Mouse (Mus musculus): ENCODE data around the gene Krt16. TPM values are rescaled to one million over a fixed set of nuclear protein-coding genes. Genes with fewer than 3 reads are reported as not detected.

Krt16 gene
- total and polyA plus RNA-seq, 2 experiments from 2014 or later, result not detected

DNA sequence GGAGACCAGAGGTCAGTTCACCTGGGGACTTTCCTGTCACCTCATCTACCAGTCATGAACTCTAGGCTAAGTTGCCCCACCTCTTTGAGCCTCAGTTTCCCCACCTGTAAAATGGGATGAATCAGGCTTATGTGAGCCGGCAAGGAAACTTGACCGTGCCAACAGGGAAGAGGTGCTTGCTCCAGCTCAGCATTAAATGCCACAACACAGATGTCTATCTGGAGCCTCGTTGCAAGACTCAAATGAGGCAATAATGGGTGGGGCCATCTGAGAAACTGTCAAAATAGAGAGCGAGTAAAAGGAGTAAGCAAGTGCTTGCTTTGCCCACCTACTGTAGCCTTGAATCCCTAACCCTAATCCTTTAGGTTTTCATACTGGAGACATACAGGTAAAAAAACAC lies 29.4 kb downstream of the Krt16 start:
- no peaks in the 10 kb centered on the region for H3K9me3 ChIP-seq (ENCODE audit: low read length)
- DNase-seq (ENCODE audit: low spot score) (no peak), ATAC-seq (no peak)
- TF ChIP-seq CTCF (IDR thresholded peaks at IDR 0.05; ENCODE audit: low read depth), result no peak
- no peak overlapping the region for H3K27ac ChIP-seq
- H3K4me1 ChIP-seq (ENCODE audit: insufficient read depth, low read length), result no peaks in the 10 kb centered on the region
- no peaks in the 10 kb centered on the region for H3K36me3 ChIP-seq (ENCODE audit: insufficient read depth, low read length)
- H3K9ac ChIP-seq (replicated peaks; ENCODE audit: low read length), result no peak overlapping the region
- no peak overlapping the region for H3K4me2 ChIP-seq (ENCODE audit: low read depth, low read length)
- no peaks in the 10 kb centered on the region for H3K27me3 ChIP-seq (ENCODE audit: insufficient read depth, low read length)
- 83% methylated on average over 4 of the region's 4 CpGs for WGBS
- H3K4me3 ChIP-seq (ENCODE audit: low read length), result no peak overlapping the region

DNA sequence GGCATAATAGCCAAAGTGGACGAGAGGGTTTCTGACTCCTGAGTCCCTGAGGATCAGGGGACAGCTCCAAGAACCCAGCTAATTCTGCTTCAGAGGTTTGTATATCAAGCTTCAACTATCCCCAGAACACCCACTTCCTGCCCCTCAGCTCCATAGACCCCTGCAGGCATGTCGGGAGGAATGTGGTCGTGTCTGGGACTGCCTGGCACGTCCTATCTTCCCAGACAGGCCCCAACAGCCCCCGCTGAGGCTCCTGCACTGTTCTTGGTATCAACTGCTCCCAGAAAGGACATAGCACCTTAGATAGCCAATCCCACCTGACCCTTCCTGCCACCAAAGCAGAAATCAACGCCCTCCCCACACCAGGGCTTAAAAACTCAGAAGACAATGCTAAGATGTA lies 40.2 kb downstream of the Krt16 start:
- no peak overlapping the region for H3K27ac ChIP-seq
- H3K36me3 ChIP-seq (ENCODE audit: insufficient read depth, low read length), result no peaks in the 10 kb centered on the region
- H3K27me3 ChIP-seq (ENCODE audit: insufficient read depth, low read length), result no peaks in the 10 kb centered on the region
- no peak for TF ChIP-seq CTCF (IDR thresholded peaks at IDR 0.05; ENCODE audit: low read depth)
- no peak overlapping the region for H3K9ac ChIP-seq (replicated peaks; ENCODE audit: low read length)
- no peaks in the 10 kb centered on the region for H3K4me1 ChIP-seq (ENCODE audit: insufficient read depth, low read length)
- no peak overlapping the region for H3K4me3 ChIP-seq (ENCODE audit: low read length)
- WGBS, result 61% methylated on average over 6 of the region's 6 CpGs
- ATAC-seq (no peak), DNase-seq (ENCODE audit: low spot score) (no peak)
- no peaks in the 10 kb centered on the region for H3K9me3 ChIP-seq (ENCODE audit: low read length)
- H3K4me2 ChIP-seq (ENCODE audit: low read depth, low read length), result no peak overlapping the region

GRCm38 (mm10) chr11:100207498-100207897 lies 41.2 kb downstream of the Krt16 start, which contains the start of gene Krt14:
Krt14 (minus strand) TSS chr11:100207548.
- no peak for TF ChIP-seq CTCF (IDR thresholded peaks at IDR 0.05; ENCODE audit: low read depth)
- H3K36me3 ChIP-seq (ENCODE audit: insufficient read depth, low read length), result no peaks in the 10 kb centered on the region
- H3K9ac ChIP-seq (replicated peaks; ENCODE audit: low read length), result no peak within 1 kb of the TSS
- WGBS, result 92% methylated on average over 8 of the region's 8 CpGs
- ATAC-seq (no peak), DNase-seq (ENCODE audit: low spot score) (no peak)
- H3K9me3 ChIP-seq (ENCODE audit: low read length), result no peaks in the 10 kb centered on the region
- H3K4me3 ChIP-seq (ENCODE audit: low read length), result no peak within 1 kb of the TSS
- H3K4me1 ChIP-seq (ENCODE audit: insufficient read depth, low read length), result no peaks in the 10 kb centered on the region
- H3K27ac ChIP-seq, result no peak within 1 kb of the TSS
- H3K4me2 ChIP-seq (ENCODE audit: low read depth, low read length), result no peak within 1 kb of the TSS
- H3K27me3 ChIP-seq (ENCODE audit: insufficient read depth, low read length), result no peaks in the 10 kb centered on the region

DNA sequence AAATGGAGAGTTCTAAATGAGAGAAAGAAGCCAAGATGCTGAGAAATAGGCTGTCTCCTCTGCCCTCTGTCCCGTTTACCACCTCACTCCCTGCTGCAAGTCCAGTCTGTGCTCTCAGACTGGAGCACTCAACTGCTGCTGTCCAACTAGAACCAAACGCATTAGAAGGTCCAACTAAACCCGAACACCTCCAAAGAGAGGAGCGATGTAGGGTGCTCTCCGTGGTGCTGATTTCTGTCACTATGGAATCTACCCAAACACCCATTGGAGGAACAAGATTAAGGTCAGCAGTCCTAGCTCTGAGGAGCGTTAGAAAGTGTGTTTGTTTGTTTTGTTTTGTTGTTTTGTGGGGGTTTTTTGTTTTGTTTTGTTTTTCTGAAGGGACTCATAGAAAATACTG lies 45.3 kb downstream of the Krt16 start:
- Histone ChIP-seq H3K4me1 (ENCODE audit: insufficient read depth, low read length) (no peaks in the 10 kb centered on the region), H3K27me3 (ENCODE audit: insufficient read depth, low read length) (no peaks in the 10 kb centered on the region), H3K27ac (no peak overlapping the region), H3K4me2 (ENCODE audit: low read depth, low read length) (no peak overlapping the region), H3K4me3 (ENCODE audit: low read length) (no peak overlapping the region), H3K9me3 (ENCODE audit: low read length) (no peaks in the 10 kb centered on the region), H3K36me3 (ENCODE audit: insufficient read depth, low read length) (no peaks in the 10 kb centered on the region), H3K9ac (replicated peaks; ENCODE audit: low read length) (no peak overlapping the region)
- DNase-seq (ENCODE audit: low spot score) (peak; percentile 24), ATAC-seq (no peak)
- no peak for TF ChIP-seq CTCF (IDR thresholded peaks at IDR 0.05; ENCODE audit: low read depth)
- 30% methylated on average over 6 of the region's 6 CpGs for WGBS

DNA sequence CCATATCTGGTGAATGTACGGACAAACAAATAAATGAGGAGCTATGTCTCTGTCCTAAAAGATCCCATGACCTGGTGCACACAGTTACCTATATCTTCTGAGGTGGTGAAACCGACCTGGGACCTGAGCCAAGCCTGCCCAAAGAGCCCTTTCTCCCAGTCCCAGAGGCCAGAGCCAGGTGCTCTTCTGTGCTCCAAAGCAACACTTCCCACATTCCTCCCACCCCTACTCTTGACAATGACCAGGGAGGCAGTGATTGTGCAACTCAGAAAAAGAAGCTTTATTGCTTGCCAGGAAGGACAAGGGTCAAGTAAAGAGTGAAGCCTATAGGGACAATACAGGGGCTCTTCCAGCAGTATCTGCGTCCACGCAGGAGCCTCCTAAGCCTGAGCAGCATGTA lies 45.8 kb downstream of the Krt16 start:
- Histone ChIP-seq H3K27me3 (ENCODE audit: insufficient read depth, low read length) (no peaks in the 10 kb centered on the region), H3K4me3 (ENCODE audit: low read length) (no peak overlapping the region), H3K4me2 (ENCODE audit: low read depth, low read length) (no peak overlapping the region), H3K36me3 (ENCODE audit: insufficient read depth, low read length) (no peaks in the 10 kb centered on the region), H3K4me1 (ENCODE audit: insufficient read depth, low read length) (no peaks in the 10 kb centered on the region), H3K9me3 (ENCODE audit: low read length) (no peaks in the 10 kb centered on the region), H3K9ac (replicated peaks; ENCODE audit: low read length) (no peak overlapping the region), H3K27ac (no peak overlapping the region)
- no peak for TF ChIP-seq CTCF (IDR thresholded peaks at IDR 0.05; ENCODE audit: low read depth)
- ATAC-seq (no peak), DNase-seq (ENCODE audit: low spot score) (no peak)
- WGBS, result 84% methylated on average over 4 of the region's 4 CpGs

- peak; percentile 61 for TF ChIP-seq CTCF (IDR thresholded peaks at IDR 0.05; ENCODE audit: low read depth)
Measured at GRCm38 (mm10) chr11:100200104-100200820, 48.4 kb downstream of the Krt16 start.

GRCm38 (mm10) chr11:100198666-100199065 lies 50.0 kb downstream of the Krt16 start:
- WGBS, result 75% methylated on average over 4 of the region's 4 CpGs
- H3K4me2 ChIP-seq (ENCODE audit: low read depth, low read length), result no peak overlapping the region
- no peak for TF ChIP-seq CTCF (IDR thresholded peaks at IDR 0.05; ENCODE audit: low read depth)
- ATAC-seq (no peak), DNase-seq (ENCODE audit: low spot score) (no peak)
- H3K27ac ChIP-seq, result no peak overlapping the region
- no peak overlapping the region for H3K4me3 ChIP-seq (ENCODE audit: low read length)
- H3K4me1 ChIP-seq (ENCODE audit: insufficient read depth, low read length), result no peaks in the 10 kb centered on the region
- no peaks in the 10 kb centered on the region for H3K27me3 ChIP-seq (ENCODE audit: insufficient read depth, low read length)
- no peaks in the 10 kb centered on the region for H3K36me3 ChIP-seq (ENCODE audit: insufficient read depth, low read length)
- no peak overlapping the region for H3K9ac ChIP-seq (replicated peaks; ENCODE audit: low read length)
- H3K9me3 ChIP-seq (ENCODE audit: low read length), result no peaks in the 10 kb centered on the region

More at GRCm38 (mm10) chr11:100200104-100200820, 48.4 kb downstream of the Krt16 start:
- Histone ChIP-seq H3K9ac (replicated peaks; ENCODE audit: low read length) (no peak overlapping the region), H3K4me1 (ENCODE audit: insufficient read depth, low read length) (no peaks in the 10 kb centered on the region), H3K4me3 (ENCODE audit: low read length) (no peak overlapping the region), H3K9me3 (ENCODE audit: low read length) (no peaks in the 10 kb centered on the region), H3K4me2 (ENCODE audit: low read depth, low read length) (no peak overlapping the region), H3K27ac (no peak overlapping the region), H3K27me3 (ENCODE audit: insufficient read depth, low read length) (no peaks in the 10 kb centered on the region), H3K36me3 (ENCODE audit: insufficient read depth, low read length) (no peaks in the 10 kb centered on the region)
- DNase-seq (ENCODE audit: low spot score), result peak; percentile 36
- WGBS, result 42% methylated on average over 8 of the region's 8 CpGs
- no peak for ATAC-seq

Other genes starting within 250 kb of the Krt16 start
- not detected in 2 replicates for gene Krt33a, start 232.7 kb downstream of the Krt16 start, total RNA-seq (2014; rRNA removed)
- gene Krt33a, start 232.7 kb downstream of the Krt16 start, polyA plus RNA-seq (2015; fragmentation: Nextera tagmentation; extraction: Ambion mirVana), result not detected in 2 replicates
- not detected in 2 replicates for gene Krt33b, start 219.0 kb downstream of the Krt16 start, total RNA-seq (2014; rRNA removed)
- gene Krt33b, start 219.0 kb downstream of the Krt16 start, polyA plus RNA-seq (2015; fragmentation: Nextera tagmentation; extraction: Ambion mirVana), result 0.11 and 0.29 TPM in 2 replicates
- not detected in 2 replicates for gene Krt34, start 207.3 kb downstream of the Krt16 start, total RNA-seq (2014; rRNA removed)
- gene Krt34, start 207.3 kb downstream of the Krt16 start, polyA plus RNA-seq (2015; fragmentation: Nextera tagmentation; extraction: Ambion mirVana), result 0.11 TPM in 1 of 2 replicates, not detected in the other
- not detected in 2 replicates for gene Krt31, start 198.4 kb downstream of the Krt16 start, total RNA-seq (2014; rRNA removed)
- gene Krt31, start 198.4 kb downstream of the Krt16 start, polyA plus RNA-seq (2015; fragmentation: Nextera tagmentation; extraction: Ambion mirVana), result not detected in 2 replicates
- not detected in 2 replicates for gene Krt32, start 160.7 kb downstream of the Krt16 start, total RNA-seq (2014; rRNA removed)
- not detected in 2 replicates for gene Krt32, start 160.7 kb downstream of the Krt16 start, polyA plus RNA-seq (2015; fragmentation: Nextera tagmentation; extraction: Ambion mirVana)
- gene Krt35, start 152.7 kb downstream of the Krt16 start, total RNA-seq (2014; rRNA removed), result 0.78 TPM in 1 of 2 replicates, not detected in the other
- 0.16 TPM in 2 replicates for gene Krt35, start 152.7 kb downstream of the Krt16 start, polyA plus RNA-seq (2015; fragmentation: Nextera tagmentation; extraction: Ambion mirVana)
- not detected in 2 replicates for gene Krt36, start 143.3 kb downstream of the Krt16 start, total RNA-seq (2014; rRNA removed)
- gene Krt36, start 143.3 kb downstream of the Krt16 start, polyA plus RNA-seq (2015; fragmentation: Nextera tagmentation; extraction: Ambion mirVana), result 0.14 TPM in 1 of 2 replicates, not detected in the other
- gene Krt13, start 127.3 kb downstream of the Krt16 start, total RNA-seq (2014; rRNA removed), result not detected in 2 replicates
- gene Krt13, start 127.3 kb downstream of the Krt16 start, polyA plus RNA-seq (2015; fragmentation: Nextera tagmentation; extraction: Ambion mirVana), result 0.13 TPM in 1 of 2 replicates, not detected in the other
- 0.25 and 0.68 TPM in 2 replicates for gene Krt15, start 113.0 kb downstream of the Krt16 start, total RNA-seq (2014; rRNA removed)
- gene Krt15, start 113.0 kb downstream of the Krt16 start, polyA plus RNA-seq (2015; fragmentation: Nextera tagmentation; extraction: Ambion mirVana), result 0.21 and 0.24 TPM in 2 replicates
- gene Krt19, start 100.2 kb downstream of the Krt16 start, total RNA-seq (2014; rRNA removed), result 0.65 and 2.7 TPM in 2 replicates
- gene Krt19, start 100.2 kb downstream of the Krt16 start, polyA plus RNA-seq (2015; fragmentation: Nextera tagmentation; extraction: Ambion mirVana), result 3.8 and 4.9 TPM in 2 replicates
- 0.05 TPM in 1 of 2 replicates, not detected in the other for gene Krt9, start 55.7 kb downstream of the Krt16 start, total RNA-seq (2014; rRNA removed)
- gene Krt9, start 55.7 kb downstream of the Krt16 start, polyA plus RNA-seq (2015; fragmentation: Nextera tagmentation; extraction: Ambion mirVana), result 0.06 and 0.18 TPM in 2 replicates
- gene Krt14, start 41.4 kb downstream of the Krt16 start, total RNA-seq (2014; rRNA removed), result 0.86 TPM in 1 of 2 replicates, not detected in the other
- gene Krt14, start 41.4 kb downstream of the Krt16 start, polyA plus RNA-seq (2015; fragmentation: Nextera tagmentation; extraction: Ambion mirVana), result 0.55 and 0.79 TPM in 2 replicates
- 0.40 and 1.0 TPM in 2 replicates for gene Krt17, start 12.1 kb upstream of the Krt16 start, total RNA-seq (2014; rRNA removed)
- gene Krt17, start 12.1 kb upstream of the Krt16 start, polyA plus RNA-seq (2015; fragmentation: Nextera tagmentation; extraction: Ambion mirVana), result 1.1 and 1.2 TPM in 2 replicates
- gene Krt42, start 21.0 kb upstream of the Krt16 start, total RNA-seq (2014; rRNA removed), result not detected in 2 replicates
- 0.23 TPM in 1 of 2 replicates, not detected in the other for gene Krt42, start 21.0 kb upstream of the Krt16 start, polyA plus RNA-seq (2015; fragmentation: Nextera tagmentation; extraction: Ambion mirVana)
- gene Eif1, start 71.0 kb upstream of the Krt16 start, total RNA-seq (2014; rRNA removed), result 74.1 and 76.5 TPM in 2 replicates
- gene Eif1, start 71.0 kb upstream of the Krt16 start, polyA plus RNA-seq (2015; fragmentation: Nextera tagmentation; extraction: Ambion mirVana), result 1,309 and 1,318 TPM in 2 replicates
- not detected in 2 replicates for gene Gast, start 85.5 kb upstream of the Krt16 start, total RNA-seq (2014; rRNA removed)
- gene Gast, start 85.5 kb upstream of the Krt16 start, polyA plus RNA-seq (2015; fragmentation: Nextera tagmentation; extraction: Ambion mirVana), result 0.45 and 0.73 TPM in 2 replicates
- gene Hap1, start 107.2 kb upstream of the Krt16 start, total RNA-seq (2014; rRNA removed), result 530 and 555 TPM in 2 replicates
- 344 and 395 TPM in 2 replicates for gene Hap1, start 107.2 kb upstream of the Krt16 start, polyA plus RNA-seq (2015; fragmentation: Nextera tagmentation; extraction: Ambion mirVana)
- gene Jup, start 148.9 kb upstream of the Krt16 start, total RNA-seq (2014; rRNA removed), result 105 and 119 TPM in 2 replicates
- gene Jup, start 148.9 kb upstream of the Krt16 start, polyA plus RNA-seq (2015; fragmentation: Nextera tagmentation; extraction: Ambion mirVana), result 42.7 and 49.8 TPM in 2 replicates
- gene P3h4, start 165.9 kb upstream of the Krt16 start, total RNA-seq (2014; rRNA removed), result 23.9 and 28.2 TPM in 2 replicates
- gene P3h4, start 165.9 kb upstream of the Krt16 start, polyA plus RNA-seq (2015; fragmentation: Nextera tagmentation; extraction: Ambion mirVana), result 20.7 and 22.0 TPM in 2 replicates
- 34.6 and 41.1 TPM in 2 replicates for gene Fkbp10, start 166.8 kb upstream of the Krt16 start, total RNA-seq (2014; rRNA removed)
- gene Fkbp10, start 166.8 kb upstream of the Krt16 start, polyA plus RNA-seq (2015; fragmentation: Nextera tagmentation; extraction: Ambion mirVana), result 27.0 and 27.4 TPM in 2 replicates
- gene Nt5c3b, start 192.9 kb upstream of the Krt16 start, total RNA-seq (2014; rRNA removed), result 59.2 and 61.7 TPM in 2 replicates
- gene Nt5c3b, start 192.9 kb upstream of the Krt16 start, polyA plus RNA-seq (2015; fragmentation: Nextera tagmentation; extraction: Ambion mirVana), result 106 and 108 TPM in 2 replicates
- gene Klhl10, start 193.0 kb upstream of the Krt16 start, total RNA-seq (2014; rRNA removed), result 0.40 and 0.42 TPM in 2 replicates
- gene Klhl10, start 193.0 kb upstream of the Krt16 start, polyA plus RNA-seq (2015; fragmentation: Nextera tagmentation; extraction: Ambion mirVana), result 0.39 and 0.84 TPM in 2 replicates
- gene Klhl11, start 223.8 kb upstream of the Krt16 start, total RNA-seq (2014; rRNA removed), result 50.3 and 56.5 TPM in 2 replicates
- gene Klhl11, start 223.8 kb upstream of the Krt16 start, polyA plus RNA-seq (2015; fragmentation: Nextera tagmentation; extraction: Ambion mirVana), result 10.4 and 10.7 TPM in 2 replicates